Mouse (Mus musculus): ENCODE data around the gene Slc25a45. TPM values are rescaled to one million over a fixed set of nuclear protein-coding genes. Genes with fewer than 3 reads are reported as not detected.
A peak's percentile ranks its signal among the peaks of the same experiment; 100 is the strongest.

Gene Slc25a45
- total RNA-seq, 2 experiments from 2014 or later = 67.9 to 73.5 TPM

- no peak for ATAC-seq (ENCODE audit: poor library complexity, severe bottlenecking)
Observed at GRCm38 (mm10) chr19:5851481-5851971, 26.1 kb upstream of the Slc25a45 start.

GRCm38 (mm10) chr19:5852035-5852722 is 25.4 kb upstream of the Slc25a45 start:
- ATAC-seq (ENCODE audit: poor library complexity, severe bottlenecking) = no peak

GRCm38 (mm10) chr19:5856604-5857003 is 21.0 kb upstream of the Slc25a45 start:
- ATAC-seq (ENCODE audit: poor library complexity, severe bottlenecking) = no peak

GRCm38 (mm10) chr19:5862335-5863085 is 15.1 kb upstream of the Slc25a45 start:
- ATAC-seq (ENCODE audit: poor library complexity, severe bottlenecking) = no peak

GRCm38 (mm10) chr19:5863776-5864175 is 13.8 kb upstream of the Slc25a45 start:
- no peak for ATAC-seq (ENCODE audit: poor library complexity, severe bottlenecking)

- no peak for ATAC-seq (ENCODE audit: poor library complexity, severe bottlenecking)
Observed at GRCm38 (mm10) chr19:5864710-5865398, 12.8 kb upstream of the Slc25a45 start.

GRCm38 (mm10) chr19:5868096-5868495 is 9.5 kb upstream of the Slc25a45 start:
- no peak for ATAC-seq (ENCODE audit: poor library complexity, severe bottlenecking)

- no peak for ATAC-seq (ENCODE audit: poor library complexity, severe bottlenecking)
Observed at GRCm38 (mm10) chr19:5871273-5871672, 6.3 kb upstream of the Slc25a45 start.

GRCm38 (mm10) chr19:5871683-5872082 is 5.9 kb upstream of the Slc25a45 start:
- no peak for ATAC-seq (ENCODE audit: poor library complexity, severe bottlenecking)

- ATAC-seq (ENCODE audit: poor library complexity, severe bottlenecking) = peak; percentile 20; the same call in 1 of the 2 replicates
Observed at GRCm38 (mm10) chr19:5872528-5872927, 5.1 kb upstream of the Slc25a45 start.

- no peak for ATAC-seq (ENCODE audit: poor library complexity, severe bottlenecking)
Observed at GRCm38 (mm10) chr19:5872931-5873556, 4.6 kb upstream of the Slc25a45 start.

- ATAC-seq (ENCODE audit: poor library complexity, severe bottlenecking) = no peak
Observed at GRCm38 (mm10) chr19:5874391-5874968, 3.1 kb upstream of the Slc25a45 start.

- ATAC-seq (ENCODE audit: poor library complexity, severe bottlenecking) = peak; percentile 80
Observed at GRCm38 (mm10) chr19:5874969-5875480, 2.6 kb upstream of the Slc25a45 start, which contains the start of gene Frmd8. TSS of gene Frmd8 (minus strand) at chr19:5875274.

GRCm38 (mm10) chr19:5878362-5878722 is 734 bp downstream of the Slc25a45 start:
- no peak for ATAC-seq (ENCODE audit: poor library complexity, severe bottlenecking)

- ATAC-seq (ENCODE audit: poor library complexity, severe bottlenecking) = no peak
Observed at GRCm38 (mm10) chr19:5878916-5879315, 1.3 kb downstream of the Slc25a45 start.

- no peak for ATAC-seq (ENCODE audit: poor library complexity, severe bottlenecking)
Observed at GRCm38 (mm10) chr19:5879735-5880134, 2.1 kb downstream of the Slc25a45 start.

- ATAC-seq (ENCODE audit: poor library complexity, severe bottlenecking) = no peak
Observed at GRCm38 (mm10) chr19:5881155-5881554, 3.5 kb downstream of the Slc25a45 start.

- ATAC-seq (ENCODE audit: poor library complexity, severe bottlenecking) = 0 out of 2 replicates have a peak, but pooled peaks have one; percentile 31
Observed at GRCm38 (mm10) chr19:5882079-5882478, 4.5 kb downstream of the Slc25a45 start.

- ATAC-seq (ENCODE audit: poor library complexity, severe bottlenecking) = no peak
Observed at GRCm38 (mm10) chr19:5883935-5884334, 6.3 kb downstream of the Slc25a45 start.

GRCm38 (mm10) chr19:5885838-5886237 is 8.2 kb downstream of the Slc25a45 start:
- ATAC-seq (ENCODE audit: poor library complexity, severe bottlenecking) = no peak
